Mouse (Mus musculus) forebrain, embryonic 15.5 days (tissue): ENCODE measurements at regions not wholly inside any gene's neighbourhood (a gene's known extent, or its start where the extent isn't known, plus 50 kb on each side); places are given as distances from the start of the nearest gene placed in this dataset.

Source experiments
- ATAC-seq: fragments of 200-750 bp; cut with Nextera tagmentation; replicated peaks from 2 replicates; pipeline ENCODE4 v1.8.0; 2017; ENCODE audit warnings: mild to moderate bottlenecking, moderate TSS enrichment, moderate library complexity
- H3K27ac ChIP-seq: fragments of 300-500 bp; sonication (generic); replicated peaks from 2 replicates; pipeline ENCODE4 v1.5.1; 2015; ENCODE audit warnings: mild to moderate bottlenecking, inconsistent platforms
- H3K27me3 ChIP-seq: fragments of 300-500 bp; sonication (generic); 2 replicates; pipeline ENCODE4 v1.6.1; 2015; ENCODE audit warnings: inconsistent platforms
- H3K36me3 ChIP-seq: fragments of 300-500 bp; sonication (generic); 2 replicates; pipeline ENCODE4 v1.6.1; 2015; ENCODE audit warnings: mild to moderate bottlenecking, inconsistent platforms
- H3K4me1 ChIP-seq: fragments of 300-500 bp; sonication (generic); 2 replicates; pipeline ENCODE4 v1.6.1; 2015; ENCODE audit warnings: inconsistent platforms
- H3K4me2 ChIP-seq: fragments of 300-500 bp; sonication (generic); replicated peaks from 2 replicates; pipeline ENCODE4 v1.6.1; 2015; ENCODE audit warnings: mild to moderate bottlenecking, inconsistent platforms
- H3K4me3 ChIP-seq: fragments of 300-500 bp; sonication (generic); 2 replicates; pipeline ENCODE4 v1.5.1; 2015; ENCODE audit warnings: mild to moderate bottlenecking, inconsistent platforms
- H3K9ac ChIP-seq: fragments of 300-500 bp; sonication (generic); replicated peaks from 2 replicates; pipeline ENCODE4 v1.6.1; 2015; ENCODE audit warnings: mild to moderate bottlenecking, inconsistent platforms
- H3K9me3 ChIP-seq: fragments of 300-500 bp; sonication (generic); 2 replicates; pipeline ENCODE4 v1.6.1; 2016; ENCODE audit warnings: inconsistent platforms
- WGBS: fragments of 180-500 bp; shearing (Covaris S2); methylation state at CpG from one replicate; pipeline ENCODE4 v1.1.7; 2015; ENCODE audit warnings: mixed read lengths; 5-methylcytosine and 5-hydroxymethylcytosine counted together

GRCm38 (mm10) chr1:64305427-64306213 lies 183.5 kb upstream of the Klf7 start:
- no peak overlapping the region for H3K4me3 ChIP-seq
- ATAC-seq = peak; percentile 71
- H3K4me1 ChIP-seq = peaks cover 21% of the 10 kb centered on the region
- WGBS = 43% methylated on average over 13 of the region's 13 CpGs
- peak overlapping the region; percentile 54; the same call in 1 of the 2 replicates for H3K27ac ChIP-seq
- H3K4me2 ChIP-seq = no peak overlapping the region
- no peaks in the 10 kb centered on the region for H3K9me3 ChIP-seq
- no peaks in the 10 kb centered on the region for H3K36me3 ChIP-seq
- no peaks in the 10 kb centered on the region for H3K27me3 ChIP-seq
- H3K9ac ChIP-seq = no peak overlapping the region

GRCm38 (mm10) chr1:64302833-64303358 lies 180.8 kb upstream of the Klf7 start:
- 0 out of 2 replicates have a peak, but pooled peaks have one; percentile 19 for ATAC-seq
- 11% methylated on average over 8 of the region's 10 CpGs for WGBS
- H3K27ac ChIP-seq = 0 out of 2 replicates have a peak overlapping the region, but pooled peaks have one; percentile 27
- no peaks in the 10 kb centered on the region for H3K36me3 ChIP-seq
- no peaks in the 10 kb centered on the region for H3K27me3 ChIP-seq
- no peaks in the 10 kb centered on the region for H3K9me3 ChIP-seq
- no peak overlapping the region for H3K9ac ChIP-seq
- H3K4me3 ChIP-seq = peak overlapping the region; percentile 15; the same call in 1 of the 2 replicates
- peaks cover 17% of the 10 kb centered on the region for H3K4me1 ChIP-seq
- peak overlapping the region; percentile 16 for H3K4me2 ChIP-seq

GRCm38 (mm10) chr1:64301530-64302061 lies 179.5 kb upstream of the Klf7 start:
- Histone ChIP-seq H3K36me3 (no peaks in the 10 kb centered on the region), H3K4me1 (peaks cover 15% of the 10 kb centered on the region), H3K9me3 (no peaks in the 10 kb centered on the region), H3K27me3 (no peaks in the 10 kb centered on the region), H3K9ac (no peak overlapping the region), H3K4me2 (no peak overlapping the region), H3K27ac (no peak overlapping the region), H3K4me3 (no peak overlapping the region)
- WGBS = 74% methylated on average over 6 of the region's 6 CpGs
- no peak for ATAC-seq

GRCm38 (mm10) chr1:64300951-64301529 lies 179.0 kb upstream of the Klf7 start:
- Histone ChIP-seq H3K9me3 (no peaks in the 10 kb centered on the region), H3K27ac (no peak overlapping the region), H3K27me3 (no peaks in the 10 kb centered on the region), H3K4me3 (no peak overlapping the region), H3K9ac (no peak overlapping the region), H3K4me1 (peaks cover 15% of the 10 kb centered on the region), H3K4me2 (no peak overlapping the region), H3K36me3 (no peaks in the 10 kb centered on the region)
- 86% methylated on average over 8 of the region's 8 CpGs for WGBS
- ATAC-seq = no peak

GRCm38 (mm10) chr1:64298950-64299349 lies 176.9 kb upstream of the Klf7 start:
- Histone ChIP-seq H3K27me3 (no peaks in the 10 kb centered on the region), H3K4me3 (no peak overlapping the region), H3K9me3 (no peaks in the 10 kb centered on the region), H3K4me1 (peaks cover 10% of the 10 kb centered on the region), H3K4me2 (no peak overlapping the region), H3K27ac (no peak overlapping the region), H3K9ac (no peak overlapping the region), H3K36me3 (no peaks in the 10 kb centered on the region)
- ATAC-seq = no peak
- 25% methylated on average over 2 of the region's 2 CpGs for WGBS

- H3K9me3 ChIP-seq = no peaks in the 10 kb centered on the region
- no peak overlapping the region for H3K27ac ChIP-seq
- H3K9ac ChIP-seq = no peak overlapping the region
- H3K36me3 ChIP-seq = no peaks in the 10 kb centered on the region
- peaks cover 8% of the 10 kb centered on the region for H3K4me1 ChIP-seq
- ATAC-seq = no peak
- WGBS = 84% methylated on average over 14 of the region's 14 CpGs
- no peaks in the 10 kb centered on the region for H3K27me3 ChIP-seq
- no peak overlapping the region for H3K4me3 ChIP-seq
- no peak overlapping the region for H3K4me2 ChIP-seq
Observed at GRCm38 (mm10) chr1:64298188-64298587, 176.1 kb upstream of the Klf7 start.

- Histone ChIP-seq H3K27ac (no peak overlapping the region), H3K9me3 (no peaks in the 10 kb centered on the region), H3K4me3 (no peak overlapping the region), H3K9ac (no peak overlapping the region), H3K4me1 (0 out of 2 replicates have a peak, but pooled peaks cover 3% of the 10 kb centered on the region), H3K4me2 (no peak overlapping the region), H3K36me3 (no peaks in the 10 kb centered on the region), H3K27me3 (no peaks in the 10 kb centered on the region)
- no peak for ATAC-seq
- WGBS = 87% methylated on average over 5 of the region's 5 CpGs
Observed at GRCm38 (mm10) chr1:64297343-64297742, 175.3 kb upstream of the Klf7 start.

GRCm38 (mm10) chr1:64295512-64295945 lies 173.4 kb upstream of the Klf7 start:
- no peak overlapping the region for H3K9ac ChIP-seq
- no peaks in the 10 kb centered on the region for H3K27me3 ChIP-seq
- 0 out of 2 replicates have a peak, but pooled peaks cover 3% of the 10 kb centered on the region for H3K4me1 ChIP-seq
- H3K36me3 ChIP-seq = no peaks in the 10 kb centered on the region
- WGBS = 37% methylated on average over 6 of the region's 6 CpGs
- ATAC-seq = no peak
- H3K4me2 ChIP-seq = no peak overlapping the region
- H3K9me3 ChIP-seq = no peaks in the 10 kb centered on the region
- H3K27ac ChIP-seq = no peak overlapping the region
- no peak overlapping the region for H3K4me3 ChIP-seq

GRCm38 (mm10) chr1:64295051-64295450 lies 173.0 kb upstream of the Klf7 start:
- Histone ChIP-seq H3K4me3 (no peak overlapping the region), H3K27ac (no peak overlapping the region), H3K4me1 (0 out of 2 replicates have a peak, but pooled peaks cover 3% of the 10 kb centered on the region), H3K9ac (no peak overlapping the region), H3K4me2 (no peak overlapping the region), H3K27me3 (no peaks in the 10 kb centered on the region), H3K9me3 (no peaks in the 10 kb centered on the region), H3K36me3 (no peaks in the 10 kb centered on the region)
- ATAC-seq = no peak
- 89% methylated on average over 7 of the region's 7 CpGs for WGBS

GRCm38 (mm10) chr1:64288812-64289447 lies 166.8 kb upstream of the Klf7 start:
- Histone ChIP-seq H3K27ac (no peak overlapping the region), H3K9me3 (no peaks in the 10 kb centered on the region), H3K27me3 (no peaks in the 10 kb centered on the region), H3K4me3 (no peak overlapping the region), H3K9ac (no peak overlapping the region), H3K4me2 (no peak overlapping the region), H3K4me1 (no peaks in the 10 kb centered on the region), H3K36me3 (no peaks in the 10 kb centered on the region)
- ATAC-seq = no peak
- WGBS = 51% methylated on average over 12 of the region's 12 CpGs

GRCm38 (mm10) chr1:64287068-64287467 lies 165.0 kb upstream of the Klf7 start:
- Histone ChIP-seq H3K4me2 (no peak overlapping the region), H3K9me3 (no peaks in the 10 kb centered on the region), H3K9ac (no peak overlapping the region), H3K4me3 (no peak overlapping the region), H3K27ac (no peak overlapping the region), H3K4me1 (no peaks in the 10 kb centered on the region), H3K27me3 (no peaks in the 10 kb centered on the region), H3K36me3 (no peaks in the 10 kb centered on the region)
- no peak for ATAC-seq
- WGBS = 82% methylated on average over 2 of the region's 2 CpGs

- Histone ChIP-seq H3K36me3 (no peaks in the 10 kb centered on the region), H3K27me3 (no peaks in the 10 kb centered on the region), H3K27ac (no peak overlapping the region), H3K4me2 (no peak overlapping the region), H3K4me3 (no peak overlapping the region), H3K9me3 (no peaks in the 10 kb centered on the region), H3K4me1 (no peaks in the 10 kb centered on the region), H3K9ac (no peak overlapping the region)
- 82% methylated on average over 8 of the region's 8 CpGs for WGBS
- ATAC-seq = no peak
Observed at GRCm38 (mm10) chr1:64284656-64285055, 162.6 kb upstream of the Klf7 start.
